Mouse (Mus musculus): ENCODE results near the gene Fam126b. TPM values are rescaled to one million over a fixed set of nuclear protein-coding genes. Genes with fewer than 3 reads are reported as not detected.
"Not testable (repeated sequence)": the region's sequence is repeated elsewhere in the genome, so short reads cannot be mapped to it uniquely, and the experiment has no call there.

Gene Fam126b
- polyA plus RNA-seq, 2 experiments from 2014 or later: 11.5 to 13.9 TPM

- ATAC-seq: no peak
Observed at GRCm38 (mm10) chr1:58568456-58569130, 17.5 kb downstream of the Fam126b start.

DNA sequence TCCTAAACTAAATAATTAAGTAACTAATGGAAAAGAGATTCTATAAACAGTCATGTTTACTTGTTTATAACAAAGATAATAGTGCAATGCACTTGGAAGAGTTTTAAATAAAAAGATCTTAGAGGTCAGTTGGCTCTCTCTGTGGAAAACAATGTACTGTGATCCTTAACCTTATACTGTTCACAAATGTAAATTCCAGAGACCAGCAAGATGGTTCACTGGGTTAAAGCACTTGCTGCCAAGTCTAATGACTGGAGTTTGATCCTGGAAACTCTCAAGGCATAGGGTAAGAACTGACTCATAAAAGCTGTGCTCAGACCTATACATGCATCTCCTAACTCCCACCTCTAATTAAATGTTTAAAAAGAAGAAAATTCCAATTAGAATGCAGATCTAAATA lies 19.5 kb downstream of the Fam126b start:
- ATAC-seq: no peak

DNA sequence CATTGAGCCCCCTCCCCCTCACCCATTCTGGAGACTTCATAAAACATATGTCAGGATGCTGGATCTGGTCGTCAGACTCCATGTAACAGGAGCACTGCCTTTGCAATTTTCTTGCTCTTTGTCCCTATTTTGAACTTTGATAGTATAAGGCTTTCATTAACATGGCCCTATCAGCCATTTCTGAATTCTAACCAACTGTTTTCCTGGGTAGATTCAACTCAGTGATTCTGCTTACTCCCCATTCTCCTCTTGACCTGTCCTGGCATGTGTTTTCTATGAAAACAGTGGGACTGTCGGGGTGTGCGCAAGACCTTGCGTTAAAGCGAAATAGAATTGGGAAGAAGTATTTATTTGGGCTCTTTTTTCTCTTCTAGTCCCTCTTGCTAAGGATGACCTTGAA lies 21.1 kb downstream of the Fam126b start:
- no peak for ATAC-seq

DNA sequence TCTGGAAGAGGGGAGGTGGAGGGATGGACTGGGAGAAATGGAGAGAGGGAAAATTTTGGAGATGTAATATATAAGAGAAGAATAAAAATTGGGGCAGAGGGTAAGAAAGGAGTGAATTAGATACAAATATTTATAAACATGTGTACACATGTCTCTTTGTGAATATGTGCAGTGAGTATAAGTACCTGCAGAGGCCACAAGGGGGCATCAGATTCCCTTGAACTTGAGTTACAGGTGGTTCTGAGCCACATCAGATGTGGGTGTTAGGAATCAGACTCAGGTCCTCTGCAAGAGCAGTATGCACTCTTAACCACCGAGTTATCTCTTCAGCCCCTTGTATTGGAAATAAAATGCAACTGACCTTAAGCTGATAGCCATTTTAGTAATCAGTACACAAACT lies 23.7 kb downstream of the Fam126b start:
- peak; percentile 62 for ATAC-seq

GRCm38 (mm10) chr1:58560370-58560769 lies 25.8 kb downstream of the Fam126b start:
- ATAC-seq: not testable (repeated sequence)

DNA sequence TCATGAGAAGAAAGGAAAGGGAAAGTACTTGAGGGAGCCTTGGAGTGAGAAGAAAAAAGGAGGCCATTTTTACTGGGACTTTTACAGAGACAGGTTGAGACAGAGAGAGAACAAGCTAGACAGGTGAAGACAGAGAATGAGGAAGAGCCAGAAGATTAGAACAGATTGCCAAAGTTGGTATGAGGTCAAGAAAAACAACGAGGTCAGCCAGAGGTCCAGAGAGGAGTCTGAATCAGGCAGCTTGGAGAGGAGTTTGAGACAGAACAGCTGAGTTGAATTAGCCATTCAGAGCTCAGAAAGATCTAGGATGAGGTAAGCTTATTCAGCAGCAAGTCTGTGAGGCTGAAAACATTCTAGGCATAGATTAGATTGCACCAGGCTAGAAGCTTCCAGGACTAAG lies 44.7 kb downstream of the Fam126b start:
- no peak for ATAC-seq

- ATAC-seq: no peak
Observed at GRCm38 (mm10) chr1:58507249-58507648, 78.9 kb downstream of the Fam126b start.

GRCm38 (mm10) chr1:58504577-58505254 lies 81.4 kb downstream of the Fam126b start, which contains the start of gene Orc2:
Gene Orc2, minus strand, starts transcription at chr1:58505109.
- peak; percentile 99 for ATAC-seq

DNA sequence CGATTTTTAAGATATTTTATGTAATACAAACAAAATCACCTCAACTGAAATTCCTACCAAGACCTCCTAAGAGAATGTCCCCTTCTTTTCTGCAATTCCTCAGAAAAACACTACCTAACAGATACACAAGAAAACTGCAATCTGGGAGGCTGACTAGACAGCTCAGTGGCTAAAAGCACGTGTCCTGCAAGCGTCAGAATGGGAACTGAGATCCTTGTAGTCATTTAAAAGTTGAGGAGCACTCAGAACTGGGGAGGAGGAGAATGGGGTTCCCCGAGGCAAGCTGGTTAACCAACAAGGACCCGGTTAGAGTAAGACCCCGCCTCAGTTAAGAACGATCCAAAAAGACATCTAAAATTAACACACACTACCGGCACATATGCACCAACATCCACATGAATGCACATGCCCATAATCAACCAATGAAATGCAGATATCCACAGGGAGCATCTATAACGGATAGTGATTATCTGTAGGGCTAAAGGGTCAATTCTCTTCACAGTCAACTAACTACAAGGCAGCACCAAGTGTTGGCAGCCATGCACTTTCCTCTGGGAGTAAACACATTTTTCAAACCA lies 82.2 kb downstream of the Fam126b start:
- no peak for ATAC-seq

DNA sequence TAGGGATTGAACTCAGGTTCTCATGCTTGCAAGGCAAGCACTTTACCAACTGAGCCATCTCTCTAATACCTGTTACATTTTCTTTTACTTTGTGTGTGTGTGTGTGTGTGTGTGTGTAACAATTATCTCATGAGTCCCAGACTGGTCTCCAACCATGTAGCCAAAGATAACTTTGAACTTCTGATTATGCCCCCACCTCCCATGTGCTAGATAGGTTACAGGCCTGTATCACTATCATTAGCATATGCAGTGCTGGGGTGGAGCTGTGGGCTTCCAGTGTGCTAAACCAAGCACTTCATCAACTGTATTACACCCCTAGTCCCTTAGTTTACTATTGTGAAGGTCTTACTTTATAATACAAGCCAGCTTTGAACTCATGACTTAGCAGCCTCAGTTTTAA lies 83.0 kb downstream of the Fam126b start:
- no peak for ATAC-seq

DNA sequence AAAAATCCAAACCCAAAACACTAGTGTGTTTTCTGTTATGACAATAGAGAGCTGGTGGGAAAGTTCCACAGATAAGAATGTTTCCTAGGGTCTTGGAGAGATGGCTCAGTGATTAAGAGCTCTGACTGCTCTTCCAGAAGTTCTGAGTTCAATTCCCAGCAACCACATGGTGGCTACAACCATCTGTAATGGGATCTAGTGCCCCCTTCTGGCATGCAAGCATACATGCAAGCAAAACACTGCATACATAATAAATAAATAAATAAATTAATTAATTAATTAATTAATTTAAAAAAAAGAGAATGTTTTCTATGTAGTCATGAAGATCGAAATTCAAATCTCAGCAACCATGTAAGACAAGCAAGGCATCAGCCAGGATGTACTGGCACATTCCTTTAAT lies 87.4 kb downstream of the Fam126b start:
- no peak for ATAC-seq

GRCm38 (mm10) chr1:58497678-58498077 lies 88.4 kb downstream of the Fam126b start:
- ATAC-seq: no peak

DNA sequence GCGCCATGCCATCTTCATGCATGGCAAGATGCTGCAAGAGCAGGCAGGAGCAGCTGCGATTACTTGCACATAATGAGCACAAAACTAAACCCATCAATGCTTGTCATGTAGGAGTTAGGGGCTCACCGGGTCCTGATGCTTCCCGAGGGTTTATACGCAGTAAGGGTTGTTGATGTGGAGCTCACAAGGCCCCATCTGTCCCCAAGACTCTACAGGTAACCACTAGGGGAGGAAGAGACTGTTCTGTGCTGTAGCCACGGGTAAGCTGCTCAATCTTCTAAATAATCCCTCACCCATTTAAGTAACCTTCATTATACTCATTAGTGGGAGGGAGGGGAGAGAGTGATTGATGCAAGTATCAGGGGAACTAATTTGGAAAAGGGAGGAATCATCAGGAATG lies 90.5 kb downstream of the Fam126b start:
- no peak for ATAC-seq

DNA sequence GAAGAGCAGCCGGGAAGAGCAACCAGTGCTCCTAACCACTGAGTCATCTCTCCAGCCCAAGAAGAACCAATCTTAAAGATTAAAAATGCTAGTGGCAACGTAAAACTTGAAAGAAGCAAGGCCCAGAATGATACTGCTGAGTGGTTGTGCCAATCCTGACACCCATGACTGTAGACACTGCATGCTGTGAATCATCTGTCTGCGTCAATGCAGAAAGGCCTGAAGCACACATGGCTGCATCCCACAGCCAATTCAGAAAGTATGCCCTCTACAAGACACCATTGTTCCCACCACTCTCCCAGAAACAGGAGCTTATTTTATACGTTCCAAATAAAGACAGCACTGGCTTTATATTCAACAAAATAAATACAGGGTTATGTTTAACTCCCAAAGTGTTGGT lies 103.5 kb downstream of the Fam126b start:
- no peak for ATAC-seq

DNA sequence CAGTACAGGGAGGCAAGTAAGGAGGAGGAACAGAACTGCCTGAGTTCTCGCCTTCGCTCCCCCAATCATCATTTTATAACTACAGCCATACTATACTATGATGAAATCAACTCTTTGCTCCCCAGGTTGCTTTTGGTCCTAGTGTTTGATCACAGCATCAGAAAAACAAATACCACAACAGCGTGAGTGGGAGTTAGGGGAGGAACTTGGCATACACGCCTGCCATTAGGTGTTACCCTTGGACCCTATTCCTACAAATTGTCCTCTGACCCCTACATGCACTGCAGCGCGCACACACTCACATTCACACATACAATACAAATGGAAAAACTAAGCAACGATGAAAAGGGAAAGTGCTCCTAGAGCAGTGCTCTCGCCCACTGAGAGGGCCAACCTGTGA lies 110.5 kb downstream of the Fam126b start:
- no peak for ATAC-seq

Other genes starting within 250 kb of the Fam126b start
- 100 to 1,000 TPM; 388 to 409 TPM for gene Bzw1, start 193.4 kb downstream of the Fam126b start, polyA plus RNA-seq (2017; shearing (Covaris generic))
- gene Clk1, start 162.3 kb downstream of the Fam126b start, polyA plus RNA-seq (2017; shearing (Covaris generic)): 100 to 1,000 TPM; 507 to 582 TPM
- gene Nif3l1, start 141.2 kb downstream of the Fam126b start, polyA plus RNA-seq (2017; shearing (Covaris generic)): 10 to 100 TPM; 43.6 to 56.9 TPM
- gene Ppil3, start 140.8 kb downstream of the Fam126b start, polyA plus RNA-seq (2017; shearing (Covaris generic)): 10 to 100 TPM; 61.1 to 68.8 TPM
- gene Orc2, start 81.2 kb downstream of the Fam126b start, polyA plus RNA-seq (2017; shearing (Covaris generic)): 10 to 100 TPM; 18.3 to 19.3 TPM
- 10 to 100 TPM; 69.7 to 91.7 TPM for gene Ndufb3, start 61 bp upstream of the Fam126b start, polyA plus RNA-seq (2017; shearing (Covaris generic))
- under 1 TPM in 1 of 2 experiments, not detected in 1; 0.16 TPM for gene Als2cr12, start 109.7 kb upstream of the Fam126b start, polyA plus RNA-seq (2017; shearing (Covaris generic))
- gene Cflar, start 125.2 kb upstream of the Fam126b start, polyA plus RNA-seq (2017; shearing (Covaris generic)): 100 to 1,000 TPM; 158 to 204 TPM
- 100 to 1,000 TPM; 197 to 203 TPM for gene Casp8, start 209.1 kb upstream of the Fam126b start, polyA plus RNA-seq (2017; shearing (Covaris generic))

Measured in CD4-positive, CD25-positive, alpha-beta regulatory T cell, adult 4 months (primary cell).